Mouse (Mus musculus) C2C12 (cell line): ENCODE data around the gene Slc41a2. TPM values are rescaled to one million over a fixed set of nuclear protein-coding genes. Genes with fewer than 3 reads are reported as not detected.
A peak's percentile ranks its signal among the peaks of the same experiment; 100 is the strongest.

ENCODE experiments used
- H3K27me3 ChIP-seq: one replicate; pipeline ENCODE4 v1.6.1; 2011; ENCODE audit not compliant: control insufficient read depth, insufficient read depth, insufficient read length
- H3K36me3 ChIP-seq: one replicate; pipeline ENCODE4 v1.6.1; 2011; ENCODE audit not compliant: control insufficient read depth, insufficient read depth
- H3K4me3 ChIP-seq: one replicate; pipeline ENCODE4 v1.5.1; 2011; ENCODE audit warnings: mild to moderate bottlenecking, control low read depth; ENCODE audit not compliant: poor library complexity, insufficient read depth, severe bottlenecking
- H3K79me2 ChIP-seq: one replicate; pipeline ENCODE4 v1.6.1; 2011; ENCODE audit not compliant: control insufficient read depth, insufficient read depth
- H3K79me3 ChIP-seq: one replicate; pipeline ENCODE4 v1.6.1; 2011; ENCODE audit warnings: low read depth, control low read depth
- H3ac ChIP-seq: one replicate; pipeline ENCODE3; 2011; ENCODE audit warnings: low read depth; ENCODE audit not compliant: control insufficient read depth, insufficient read length
- CEBPB ChIP-seq: IDR thresholded peaks from one replicate; pipeline ENCODE4 v1.6.1; 2011; ENCODE audit warnings: low read depth, mild to moderate bottlenecking, control low read depth, moderate library complexity
- CTCF ChIP-seq: IDR thresholded peaks from one replicate; pipeline ENCODE4 v1.5.1; 2011; ENCODE audit not compliant: control insufficient read depth, insufficient read depth, insufficient read length
- FOSL1 ChIP-seq: IDR thresholded peaks from one replicate; pipeline ENCODE4 v1.8.0; 2011; ENCODE audit warnings: mild to moderate bottlenecking, low read length; ENCODE audit not compliant: poor library complexity, insufficient read depth, severe bottlenecking
- MAX ChIP-seq: IDR thresholded peaks from one replicate; pipeline ENCODE4 v1.6.1; 2011; ENCODE audit warnings: mild to moderate bottlenecking, control low read depth
- MYOD1 ChIP-seq: IDR thresholded peaks from one replicate; pipeline ENCODE4 v1.6.1; 2011; ENCODE audit warnings: low read depth; ENCODE audit not compliant: control insufficient read depth, insufficient read length
- MYOG ChIP-seq: IDR thresholded peaks from one replicate; pipeline ENCODE4 v1.6.1; 2011; ENCODE audit not compliant: control insufficient read depth, insufficient read length; ENCODE audit errors: extremely low read depth
- USF1 ChIP-seq: IDR thresholded peaks from one replicate; pipeline ENCODE4 v1.6.1; 2011; ENCODE audit warnings: low read depth, mild to moderate bottlenecking, control low read depth, moderate library complexity
- polyA plus RNA-seq: library from polyadenylated mRNA; unstranded; fragments of >200 nt; fragmentation: generic; extraction: Trizol; gene quantifications from one replicate; pipeline ENCODE4 v1.2.1, GENCODE M21; 2012; ENCODE audit warnings: missing spikeins

Gene Slc41a2
- polyA plus RNA-seq, 1 experiment = 6.5 TPM

DNA sequence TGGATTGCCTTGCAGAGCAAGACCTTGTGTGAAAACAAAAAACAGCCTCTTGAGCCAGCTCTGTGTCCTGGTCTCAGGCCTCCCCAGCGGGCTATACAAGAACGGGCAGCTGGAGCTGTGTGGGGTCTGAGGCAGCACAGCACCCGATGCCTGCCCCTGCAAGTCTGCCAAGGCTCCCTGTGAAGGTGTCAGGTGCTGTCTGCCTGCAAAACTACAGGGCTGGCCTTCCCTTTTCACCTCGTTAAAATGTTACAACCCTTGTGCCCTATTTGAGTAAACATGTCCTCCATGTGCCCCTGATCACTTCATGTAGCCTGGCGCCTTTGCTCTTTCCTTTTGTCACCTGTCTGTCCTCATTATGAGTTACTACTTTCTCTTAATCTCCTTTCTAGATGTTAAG is 31.2 kb upstream of the Slc41a2 start:
- Histone ChIP-seq H3K36me3 (peaks cover 98% of the 10 kb centered on the region), H3ac (no peak overlapping the region), H3K79me3 (peaks cover 5% of the 10 kb centered on the region), H3K4me3 (no peak overlapping the region), H3K79me2 (peaks cover 58% of the 10 kb centered on the region), H3K27me3 (no peaks in the 10 kb centered on the region)
- TF ChIP-seq MAX (no peak), MYOG (no peak), CTCF (no peak), MYOD1 (no peak), FOSL1 (no peak)

GRCm38 (mm10) chr10:83363451-83363850 is 25.8 kb upstream of the Slc41a2 start:
- Histone ChIP-seq H3K4me3 (no peak overlapping the region), H3ac (no peak overlapping the region), H3K79me3 (peaks cover 40% of the 10 kb centered on the region), H3K27me3 (no peaks in the 10 kb centered on the region), H3K79me2 (peaks cover 79% of the 10 kb centered on the region), H3K36me3 (peaks cover 63% of the 10 kb centered on the region)
- TF ChIP-seq USF1 = no peak
- TF ChIP-seq MAX = no peak
- no peak for TF ChIP-seq MYOD1
- TF ChIP-seq FOSL1 = no peak

DNA sequence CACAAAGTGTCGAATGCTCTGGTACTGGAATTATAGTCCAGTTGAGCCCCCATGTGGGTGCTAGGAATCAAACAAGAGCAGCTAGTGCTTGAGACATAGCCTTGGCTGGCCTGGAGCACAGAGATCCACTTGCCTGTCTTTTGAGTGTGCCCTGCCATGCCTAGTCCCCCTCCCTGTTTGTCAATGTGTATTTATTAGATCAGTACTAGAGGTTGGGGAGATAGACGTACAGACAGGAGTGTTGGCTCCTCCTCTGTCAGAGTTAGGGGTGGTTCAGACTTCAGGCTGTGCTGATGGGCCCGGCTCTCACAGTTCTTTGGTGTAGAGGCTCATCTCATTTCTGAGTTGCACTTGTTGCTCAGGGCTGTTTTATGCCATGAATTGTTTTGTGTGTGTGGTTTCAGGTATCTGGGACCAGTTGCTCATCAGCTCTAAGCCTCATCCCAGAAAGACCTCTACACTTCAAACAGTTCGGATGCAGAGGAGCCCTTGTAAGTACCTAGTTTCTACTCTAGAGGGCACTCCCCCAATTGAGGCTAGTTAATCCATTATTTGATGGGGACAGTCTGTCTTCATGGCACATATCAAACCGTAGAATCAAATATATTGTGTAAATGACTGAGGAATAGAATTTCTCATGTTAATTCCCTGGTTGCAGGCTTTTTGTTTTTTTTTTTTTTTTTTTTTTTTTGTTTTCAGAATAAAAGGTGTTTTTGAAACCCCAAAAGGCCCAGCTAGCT is 24.1 kb upstream of the Slc41a2 start:
- TF ChIP-seq USF1 (no peak), CTCF (no peak), MYOD1 (no peak), MYOG (no peak), CEBPB (no peak), FOSL1 (no peak), MAX (no peak)

GRCm38 (mm10) chr10:83360356-83360755 is 22.7 kb upstream of the Slc41a2 start:
- Histone ChIP-seq H3K36me3 (peaks cover 32% of the 10 kb centered on the region), H3K4me3 (peak overlapping the region; percentile 98), H3K27me3 (no peaks in the 10 kb centered on the region), H3ac (peak overlapping the region; percentile 90), H3K79me3 (peaks cover 40% of the 10 kb centered on the region), H3K79me2 (peaks cover 54% of the 10 kb centered on the region)
- TF ChIP-seq CTCF (no peak), MYOD1 (no peak)

More for the DNA sequence above, 24.1 kb upstream of the Slc41a2 start:
- peak overlapping the region; percentile 52 for H3ac ChIP-seq
- peaks cover 46% of the 10 kb centered on the region for H3K36me3 ChIP-seq
- no peaks in the 10 kb centered on the region for H3K27me3 ChIP-seq
- H3K79me2 ChIP-seq = peaks cover 69% of the 10 kb centered on the region
- no peak overlapping the region for H3K4me3 ChIP-seq
- H3K79me3 ChIP-seq = peaks cover 40% of the 10 kb centered on the region

- Histone ChIP-seq H3K79me3 (peaks cover 40% of the 10 kb centered on the region), H3K79me2 (peaks cover 50% of the 10 kb centered on the region), H3ac (peak within 1 kb of the TSS; percentile 90), H3K27me3 (no peaks in the 10 kb centered on the region), H3K4me3 (peak within 1 kb of the TSS; percentile 98), H3K36me3 (peaks cover 29% of the 10 kb centered on the region)
- TF ChIP-seq MAX (peak; percentile 93), MYOD1 (no peak), CEBPB (no peak)
Observed at GRCm38 (mm10) chr10:83359956-83360355, 22.3 kb upstream of the Slc41a2 start, which contains the start of gene D10Wsu102e. Gene D10Wsu102e (plus strand): TSS chr10:83360221.

DNA sequence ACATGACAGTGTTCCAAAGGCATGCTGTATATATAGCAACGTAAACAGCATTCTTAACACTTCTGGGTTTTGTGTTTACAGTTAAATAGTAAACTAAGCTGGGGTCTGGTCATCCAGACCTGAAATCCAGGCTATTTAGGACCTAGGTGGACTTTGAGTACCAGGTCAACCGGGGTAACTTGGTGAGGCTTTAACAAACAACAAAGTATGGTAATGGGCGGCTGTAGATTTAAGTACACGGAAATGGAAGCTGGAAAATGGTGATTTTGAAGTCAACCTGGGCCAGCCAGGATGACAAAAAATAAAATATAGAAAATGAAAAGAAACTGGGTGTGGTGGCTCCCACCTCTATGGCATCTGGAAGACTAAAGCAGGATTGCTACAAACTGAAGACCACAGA is 21.8 kb upstream of the Slc41a2 start:
- Histone ChIP-seq H3K4me3 (no peak overlapping the region), H3K36me3 (peaks cover 24% of the 10 kb centered on the region), H3K79me3 (peaks cover 39% of the 10 kb centered on the region), H3K27me3 (no peaks in the 10 kb centered on the region), H3K79me2 (peaks cover 45% of the 10 kb centered on the region), H3ac (no peak overlapping the region)
- TF ChIP-seq USF1 (no peak), MYOG (no peak), CTCF (no peak), MYOD1 (no peak), FOSL1 (no peak), MAX (no peak)
